Mouse (Mus musculus): ENCODE results near the gene Ptch1.

The Ptch1 gene

GRCm38 (mm10) chr13:63486791-63487706 is 86.3 kb downstream of the Ptch1 start:
- DNase-seq, result no peak

- no peak for DNase-seq
Measured at GRCm38 (mm10) chr13:63475356-63475755, 98.0 kb downstream of the Ptch1 start.
